Comparison of ENCODE assay signal across 8 mouse cellular contexts in genomic region chr1:86526789-86527598, GRCm38 (mm10). TPM values are rescaled to one million over a fixed set of nuclear protein-coding genes. Genes with fewer than 3 reads are reported as not detected.
DNase-seq lines count a peak whose midpoint lies in the region; ATAC-seq lines count a peak whose summit lies in the region.

No protein-coding gene starts in this region.

- H3K9ac ChIP-seq in heart, embryonic 15.5 days: peak overlapping the region; percentile 96
- H3K9ac ChIP-seq in stomach, embryonic 14.5 days (replicated peaks; ENCODE audit: low read depth, low read length): peak overlapping the region; percentile 100

- peak overlapping the region; percentile 91 for H3K4me3 ChIP-seq in heart, embryonic 15.5 days
- H3K4me3 ChIP-seq in stomach, embryonic 14.5 days (ENCODE audit: low read depth, low read length): peak overlapping the region; percentile 100

- H3K27me3 ChIP-seq in heart, embryonic 15.5 days: no peaks in the 10 kb centered on the region
- no peaks in the 10 kb centered on the region for H3K27me3 ChIP-seq in stomach, embryonic 14.5 days (ENCODE audit: control insufficient read depth, insufficient read depth, low read length)

- ATAC-seq in heart, embryonic 15.5 days (replicated peaks; ENCODE audit: insufficient number of reproducible peaks, insufficient read depth, low FRiP score, low read depth): no peak
- no peak for ATAC-seq in stomach, embryonic 14.5 days (ENCODE audit: insufficient number of reproducible peaks, insufficient read depth, low FRiP score, low read depth)

- H3K27ac ChIP-seq in heart, embryonic 15.5 days: peak overlapping the region; percentile 96
- peak overlapping the region; percentile 96 for H3K27ac ChIP-seq in stomach, embryonic 14.5 days (ENCODE audit: low read length)

- H3K9me3 ChIP-seq in heart, embryonic 15.5 days (replicated peaks): no peaks in the 10 kb centered on the region
- no peaks in the 10 kb centered on the region for H3K9me3 ChIP-seq in stomach, embryonic 14.5 days (ENCODE audit: control insufficient read depth, low read depth, low read length)

- peaks cover 20% of the 10 kb centered on the region for H3K36me3 ChIP-seq in heart, embryonic 15.5 days
- peaks cover 26% of the 10 kb centered on the region for H3K36me3 ChIP-seq in stomach, embryonic 14.5 days (ENCODE audit: control insufficient read depth, insufficient read depth, low read length)

- DNase-seq in ovary, postnatal 36 days (ENCODE audit: low spot score): peak; percentile 55
- DNase-seq in ovary, adult 18-20 months (ENCODE audit: low spot score): no peak
- peak; percentile 43 for DNase-seq in embryo, embryonic 10.5 days (ENCODE audit: low spot score)
- peak; percentile 41 to 67 for DNase-seq in kidney, postnatal 25 days
- peak; percentile 56 to 57 for DNase-seq in lung, postnatal 4 days
- DNase-seq in frontal cortex, postnatal 25 days (ENCODE audit: low spot score in 2 of 2): no peak

- H3K4me2 ChIP-seq in heart, embryonic 15.5 days: peak overlapping the region; percentile 86
- H3K4me2 ChIP-seq in stomach, embryonic 14.5 days (replicated peaks; ENCODE audit: low read depth, low read length): peak overlapping the region; percentile 95; the same call in 1 of the 2 replicates

- under 1% methylated on average over 111 of the region's 111 CpGs for WGBS in heart, embryonic 15.5 days
- WGBS in stomach, embryonic 14.5 days: under 1% methylated on average over 110 of the region's 111 CpGs

- H3K4me1 ChIP-seq in heart, embryonic 15.5 days (replicated peaks): peaks cover 51% of the 10 kb centered on the region
- H3K4me1 ChIP-seq in stomach, embryonic 14.5 days (ENCODE audit: control insufficient read depth, insufficient read depth, low read length): peaks cover 33% of the 10 kb centered on the region

RNA-seq across cellular contexts. Expression of gene Ptma, which starts 0.5 kb away (rescaled TPM):
- polyA plus RNA-seq in heart, embryonic 15.5 days (2015; fragmentation: Nextera tagmentation; extraction: Ambion mirVana): 791 and 881 TPM in 2 replicates
- polyA plus RNA-seq in stomach, embryonic 14.5 days (2014; fragmentation: Nextera tagmentation; extraction: Ambion mirVana): 2,677 and 2,766 TPM in 2 replicates

RNA-seq across cellular contexts. Expression of gene Pde6d, which starts 55.4 kb away (rescaled TPM):
- polyA plus RNA-seq in heart, embryonic 15.5 days (2015; fragmentation: Nextera tagmentation; extraction: Ambion mirVana): 61.6 and 73.0 TPM in 2 replicates
- polyA plus RNA-seq in stomach, embryonic 14.5 days (2014; fragmentation: Nextera tagmentation; extraction: Ambion mirVana): 48.4 and 56.6 TPM in 2 replicates

RNA-seq across cellular contexts. Expression of gene Cops7b, which starts 55.7 kb away (rescaled TPM):
- 21.7 and 25.3 TPM in 2 replicates for polyA plus RNA-seq in heart, embryonic 15.5 days (2015; fragmentation: Nextera tagmentation; extraction: Ambion mirVana)
- polyA plus RNA-seq in stomach, embryonic 14.5 days (2014; fragmentation: Nextera tagmentation; extraction: Ambion mirVana): 38.2 and 38.9 TPM in 2 replicates

Comparison
In these comparisons a context has a peak if more than half of its experiments do, and no peak if none do; other contexts are left out.
1. DNase-seq: peak in ovary, postnatal 36 days (single experiment), embryo, embryonic 10.5 days (single experiment), kidney, postnatal 25 days (2 of 2) and lung, postnatal 4 days (2 of 2); none in ovary, adult 18-20 months (single experiment) and frontal cortex, postnatal 25 days (0 of 2).